Mouse (Mus musculus) MEL (cell line): ENCODE data around the gene Zfp142.

ENCODE experiments used
- CTCF ChIP-seq, 3 experiments: IDR thresholded peaks in 2 of 3; conservative IDR thresholded peaks in 1 of 3; 2 replicates each; pipeline ENCODE4 v1.5.1; 2011 to 2012; ENCODE audit warnings: low read length in 3 of 3, low read depth in 2 of 3, mild to moderate bottlenecking in 2 of 3, improper control_type of control experiment in 1 of 3, inconsistent platforms in 1 of 3, mixed read lengths in 1 of 3, moderate library complexity in 1 of 3; ENCODE audit not compliant: control insufficient read depth in 1 of 3, insufficient read depth in 1 of 3, poor library complexity in 1 of 3, severe bottlenecking in 1 of 3
- SIN3A ChIP-seq: IDR thresholded peaks from 2 replicates; pipeline ENCODE4 v1.6.1; 2012; ENCODE audit warnings: low read length, improper control_type of control experiment, inconsistent platforms
- USF1 ChIP-seq: IDR thresholded peaks from 2 replicates; pipeline ENCODE4 v1.6.1; 2014; ENCODE audit warnings: low read depth, mild to moderate bottlenecking, inconsistent platforms, low read length, improper control_type of control experiment, moderate library complexity
- USF2 ChIP-seq, 2 experiments: IDR thresholded peaks; 2 replicates each; pipeline ENCODE4 v1.6.1; 2011 to 2012; ENCODE audit warnings: improper control_type of control experiment in 2 of 2, low read length in 2 of 2, borderline replicate concordance in 1 of 2, inconsistent platforms in 1 of 2, low read depth in 1 of 2, mild to moderate bottlenecking in 1 of 2; ENCODE audit not compliant: insufficient read depth in 1 of 2

DNA sequence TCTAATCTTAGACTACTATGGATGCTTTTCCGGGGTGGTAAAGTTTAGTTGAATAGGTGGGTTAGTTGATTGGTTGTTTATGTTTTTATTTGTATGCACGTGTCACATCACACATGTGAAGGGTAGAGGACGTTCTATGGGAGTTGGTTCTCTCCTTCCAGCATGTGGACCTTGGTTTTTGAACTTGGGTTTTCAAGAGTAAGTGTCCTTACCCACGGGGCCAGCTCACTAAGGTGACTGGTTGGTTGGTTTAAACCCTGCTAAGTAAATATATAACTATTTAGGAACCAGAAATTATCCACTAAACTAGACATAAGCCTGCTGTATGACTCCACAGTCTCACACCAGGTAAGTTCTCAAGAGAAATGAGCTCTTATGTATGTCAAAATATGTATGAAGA, 63.3 kb downstream of the Zfp142 start:
- TF ChIP-seq CTCF (IDR thresholded peaks at IDR 0.05 in 2 of 3, conservative IDR thresholded peaks at IDR 0.05 in 1 of 3; ENCODE audit: control insufficient read depth in 1 of 3, insufficient read depth in 1 of 3, low read depth in 2 of 3, low read length in 3 of 3, poor library complexity in 1 of 3, severe bottlenecking in 1 of 3) (no peak), USF1 (no peak), SIN3A (no peak), USF2 (IDR thresholded peaks at IDR 0.05; ENCODE audit: borderline replicate concordance in 1 of 2, insufficient read depth in 1 of 2, low read depth in 1 of 2, low read length in 2 of 2) (no peak)
